Mouse (Mus musculus) C2C12 (cell line): ENCODE results near the gene Fbxl19. TPM values are rescaled to one million over a fixed set of nuclear protein-coding genes. Genes with fewer than 3 reads are reported as not detected.

Experiments used
- H3K27me3 ChIP-seq: one replicate; pipeline ENCODE4 v1.6.1; 2011; ENCODE audit not compliant: control insufficient read depth, insufficient read depth, insufficient read length
- H3K36me3 ChIP-seq: one replicate; pipeline ENCODE4 v1.6.1; 2011; ENCODE audit not compliant: control insufficient read depth, insufficient read depth
- H3K4me3 ChIP-seq: one replicate; pipeline ENCODE4 v1.5.1; 2011; ENCODE audit warnings: mild to moderate bottlenecking, control low read depth; ENCODE audit not compliant: poor library complexity, insufficient read depth, severe bottlenecking
- H3K79me2 ChIP-seq: one replicate; pipeline ENCODE4 v1.6.1; 2011; ENCODE audit not compliant: control insufficient read depth, insufficient read depth
- H3K79me3 ChIP-seq: one replicate; pipeline ENCODE4 v1.6.1; 2011; ENCODE audit warnings: low read depth, control low read depth
- H3ac ChIP-seq: one replicate; pipeline ENCODE3; 2011; ENCODE audit warnings: low read depth; ENCODE audit not compliant: control insufficient read depth, insufficient read length
- CEBPB ChIP-seq: IDR thresholded peaks from one replicate; pipeline ENCODE4 v1.6.1; 2011; ENCODE audit warnings: low read depth, mild to moderate bottlenecking, control low read depth, moderate library complexity
- CTCF ChIP-seq: IDR thresholded peaks from one replicate; pipeline ENCODE4 v1.5.1; 2011; ENCODE audit not compliant: control insufficient read depth, insufficient read depth, insufficient read length
- FOSL1 ChIP-seq: IDR thresholded peaks from one replicate; pipeline ENCODE4 v1.8.0; 2011; ENCODE audit warnings: mild to moderate bottlenecking, low read length; ENCODE audit not compliant: poor library complexity, insufficient read depth, severe bottlenecking
- MAX ChIP-seq: IDR thresholded peaks from one replicate; pipeline ENCODE4 v1.6.1; 2011; ENCODE audit warnings: mild to moderate bottlenecking, control low read depth
- MYOD1 ChIP-seq: IDR thresholded peaks from one replicate; pipeline ENCODE4 v1.6.1; 2011; ENCODE audit warnings: low read depth; ENCODE audit not compliant: control insufficient read depth, insufficient read length
- MYOG ChIP-seq: IDR thresholded peaks from one replicate; pipeline ENCODE4 v1.6.1; 2011; ENCODE audit not compliant: control insufficient read depth, insufficient read length; ENCODE audit errors: extremely low read depth
- USF1 ChIP-seq: IDR thresholded peaks from one replicate; pipeline ENCODE4 v1.6.1; 2011; ENCODE audit warnings: low read depth, mild to moderate bottlenecking, control low read depth, moderate library complexity
- polyA plus RNA-seq: library from polyadenylated mRNA; unstranded; fragments of >200 nt; fragmentation: generic; extraction: Trizol; gene quantifications from one replicate; pipeline ENCODE4 v1.2.1, GENCODE M21; 2012; ENCODE audit warnings: missing spikeins

Fbxl19 gene
- polyA plus RNA-seq, 1 experiment, result 26.9 TPM

DNA sequence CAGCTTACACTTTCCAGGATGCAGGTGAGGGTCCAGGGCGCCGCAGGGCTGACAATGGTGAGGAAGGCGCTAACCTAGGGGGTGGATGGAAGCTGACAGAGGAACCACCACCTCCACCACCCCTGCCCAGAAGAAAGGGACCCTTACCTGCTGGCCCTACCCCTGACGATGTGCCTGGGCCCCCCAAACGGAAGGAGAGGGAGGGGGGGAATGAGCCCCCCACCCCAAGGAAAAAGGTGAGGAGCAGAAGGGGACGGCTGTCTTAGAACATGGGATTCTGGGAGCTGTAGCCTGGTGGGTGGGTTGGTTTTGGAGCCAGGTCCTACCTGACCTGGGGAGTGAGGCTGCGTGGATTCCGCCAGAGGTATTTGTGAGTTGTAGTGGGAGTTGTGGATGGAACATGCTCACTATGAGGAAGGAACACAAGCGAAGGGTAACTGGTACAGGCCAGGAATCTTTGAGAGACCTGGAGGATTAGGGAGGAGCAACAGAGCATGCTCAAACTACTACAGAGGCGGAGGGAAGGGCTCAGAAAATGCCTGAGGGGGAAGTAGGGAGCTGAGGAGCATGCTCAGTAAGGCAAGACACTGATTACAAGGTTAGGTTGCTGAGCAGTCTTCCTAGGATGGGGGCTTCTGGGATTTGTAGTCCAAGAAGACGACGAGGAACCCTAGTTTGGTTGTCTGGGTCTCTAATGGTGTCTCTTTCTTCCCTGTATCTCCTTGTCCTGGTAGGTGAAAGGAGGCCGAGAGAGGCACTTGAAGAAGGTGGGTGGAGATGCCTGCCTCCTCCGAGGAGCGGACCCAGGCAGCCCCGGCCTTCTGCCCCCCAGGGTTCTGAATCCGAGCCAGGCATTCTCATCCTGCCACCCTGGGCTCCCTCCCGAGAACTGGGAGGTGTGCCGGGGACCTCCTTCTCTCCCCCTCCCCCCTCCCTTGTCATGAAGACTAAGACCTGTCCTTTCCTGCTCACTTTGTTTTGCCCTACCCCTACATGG, 6.1 kb downstream of the Fbxl19 start:
- TF ChIP-seq CEBPB, result no peak
- TF ChIP-seq MYOD1, result no peak
- TF ChIP-seq FOSL1, result no peak
- TF ChIP-seq MYOG, result no peak
- TF ChIP-seq USF1, result no peak
- TF ChIP-seq MAX, result no peak
- no peak for TF ChIP-seq CTCF
- Histone ChIP-seq H3K27me3 (no peaks in the 10 kb centered on the region), H3K79me2 (peaks cover 17% of the 10 kb centered on the region), H3K4me3 (no peak overlapping the region), H3K36me3 (peaks cover 34% of the 10 kb centered on the region), H3K79me3 (no peaks in the 10 kb centered on the region), H3ac (no peak overlapping the region)

GRCm38 (mm10) chr7:127751619-127752018, 7.3 kb downstream of the Fbxl19 start:
- no peak overlapping the region for H3K4me3 ChIP-seq
- H3ac ChIP-seq, result no peak overlapping the region
- H3K36me3 ChIP-seq, result peaks cover 37% of the 10 kb centered on the region
- H3K79me2 ChIP-seq, result peaks cover 19% of the 10 kb centered on the region
- H3K79me3 ChIP-seq, result no peaks in the 10 kb centered on the region
- no peak for TF ChIP-seq FOSL1
- TF ChIP-seq MYOG, result no peak
- TF ChIP-seq MAX, result no peak
- no peak for TF ChIP-seq CEBPB
- TF ChIP-seq MYOD1, result no peak
- H3K27me3 ChIP-seq, result no peaks in the 10 kb centered on the region

- no peak for TF ChIP-seq CEBPB
- TF ChIP-seq USF1, result no peak
- TF ChIP-seq MAX, result no peak
- no peak for TF ChIP-seq CTCF
- no peak for TF ChIP-seq MYOG
- TF ChIP-seq MYOD1, result no peak
- TF ChIP-seq FOSL1, result no peak
- no peak overlapping the region for H3K4me3 ChIP-seq
- H3K36me3 ChIP-seq, result peaks cover 40% of the 10 kb centered on the region
- H3K27me3 ChIP-seq, result no peaks in the 10 kb centered on the region
- H3K79me2 ChIP-seq, result peaks cover 18% of the 10 kb centered on the region
- H3K79me3 ChIP-seq, result no peaks in the 10 kb centered on the region
- H3ac ChIP-seq, result no peak overlapping the region
Measured at GRCm38 (mm10) chr7:127752069-127752468, 7.7 kb downstream of the Fbxl19 start.

GRCm38 (mm10) chr7:127753158-127753557, 8.8 kb downstream of the Fbxl19 start:
- H3K4me3 ChIP-seq, result no peak overlapping the region
- peaks cover 40% of the 10 kb centered on the region for H3K36me3 ChIP-seq

DNA sequence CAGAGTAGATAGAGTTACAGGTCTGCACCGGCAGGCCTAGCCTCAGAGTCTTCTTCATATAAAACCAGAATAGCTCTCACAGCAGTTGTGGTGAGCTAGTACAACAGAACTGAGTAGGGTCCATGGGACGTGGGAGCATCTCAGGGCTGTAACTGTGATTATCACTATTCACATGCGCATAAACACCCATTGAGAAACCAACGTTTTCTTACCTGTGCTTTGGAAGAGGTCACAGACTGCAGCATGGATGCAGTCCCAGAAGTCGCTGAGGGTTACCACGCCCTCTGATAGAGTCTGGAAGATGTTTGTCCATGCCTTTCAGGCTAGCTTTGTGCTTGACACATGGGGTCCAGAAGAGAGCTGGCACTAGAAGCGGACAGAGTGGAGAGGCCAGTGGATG, 9.4 kb downstream of the Fbxl19 start:
- TF ChIP-seq MYOD1 (no peak), CEBPB (no peak), CTCF (no peak), USF1 (no peak), MYOG (no peak), FOSL1 (no peak), MAX (no peak)
- peaks cover 40% of the 10 kb centered on the region for H3K36me3 ChIP-seq
- no peaks in the 10 kb centered on the region for H3K27me3 ChIP-seq
- no peaks in the 10 kb centered on the region for H3K79me3 ChIP-seq
- H3ac ChIP-seq, result no peak overlapping the region
- peaks cover 9% of the 10 kb centered on the region for H3K79me2 ChIP-seq
- no peak overlapping the region for H3K4me3 ChIP-seq

More at GRCm38 (mm10) chr7:127753158-127753557, 8.8 kb downstream of the Fbxl19 start:
- Histone ChIP-seq H3K79me2 (peaks cover 9% of the 10 kb centered on the region), H3K27me3 (no peaks in the 10 kb centered on the region), H3ac (no peak overlapping the region), H3K79me3 (no peaks in the 10 kb centered on the region)
- TF ChIP-seq MYOG (no peak), FOSL1 (no peak)

- no peak overlapping the region for H3K4me3 ChIP-seq
- TF ChIP-seq FOSL1, result no peak
- TF ChIP-seq MAX, result no peak
- no peak for TF ChIP-seq CEBPB
- TF ChIP-seq CTCF, result no peak
- no peaks in the 10 kb centered on the region for H3K27me3 ChIP-seq
- H3K79me3 ChIP-seq, result no peaks in the 10 kb centered on the region
- peaks cover 35% of the 10 kb centered on the region for H3K36me3 ChIP-seq
- H3ac ChIP-seq, result no peak overlapping the region
- H3K79me2 ChIP-seq, result peaks cover 9% of the 10 kb centered on the region
Measured at GRCm38 (mm10) chr7:127759716-127760115, 15.4 kb downstream of the Fbxl19 start.
